Mouse (Mus musculus) embryonic facial prominence, embryonic 11.5 days (tissue): ENCODE results near the gene Cltc. TPM values are rescaled to one million over a fixed set of nuclear protein-coding genes. Genes with fewer than 3 reads are reported as not detected.

Experiments
- ATAC-seq: fragments of 200-750 bp; cut with Nextera tagmentation; replicated peaks from 2 replicates; pipeline ENCODE4 v1.8.0; 2017; ENCODE audit warnings: low read depth; ENCODE audit not compliant: insufficient number of reproducible peaks, low FRiP score, low TSS enrichment
- DNase-seq: peaks from one replicate; pipeline ENCODE4 v3.0.0-alpha.2; 2015; ENCODE audit warnings: low spot score
- H3K27ac ChIP-seq: fragments of 300-500 bp; sonication (generic); replicated peaks from 2 replicates; pipeline ENCODE4 v1.5.1; 2014; ENCODE audit warnings: mild to moderate bottlenecking, low read depth, low read length, control low read depth
- H3K27me3 ChIP-seq: fragments of 300-500 bp; sonication (generic); 2 replicates; pipeline ENCODE4 v1.6.1; 2014; ENCODE audit warnings: mild to moderate bottlenecking, low read length, moderate library complexity, mixed read lengths; ENCODE audit not compliant: control insufficient read depth, insufficient read depth
- H3K36me3 ChIP-seq: fragments of 300-500 bp; sonication (generic); replicated peaks from 2 replicates; pipeline ENCODE4 v1.6.1; 2014; ENCODE audit warnings: low read depth, mild to moderate bottlenecking, low read length, moderate library complexity, mixed read lengths; ENCODE audit not compliant: control insufficient read depth, insufficient read depth
- H3K4me1 ChIP-seq: fragments of 300-500 bp; sonication (generic); 2 replicates; pipeline ENCODE4 v1.6.1; 2014; ENCODE audit warnings: low read length, mixed read lengths; ENCODE audit not compliant: control insufficient read depth, insufficient read depth
- H3K4me2 ChIP-seq: fragments of 300-500 bp; sonication (generic); 2 replicates; pipeline ENCODE4 v1.6.1; 2014; ENCODE audit warnings: low read depth, mild to moderate bottlenecking, control low read depth, low read length, moderate library complexity
- H3K4me3 ChIP-seq: fragments of 300-500 bp; sonication (generic); 2 replicates; pipeline ENCODE4 v1.5.1; 2014; ENCODE audit warnings: low read depth, low read length, control low read depth
- H3K9ac ChIP-seq: fragments of 300-500 bp; sonication (generic); replicated peaks from 2 replicates; pipeline ENCODE4 v1.6.1; 2014; ENCODE audit warnings: mild to moderate bottlenecking, control low read depth, low read length
- H3K9me3 ChIP-seq: fragments of 300-500 bp; sonication (generic); replicated peaks from 2 replicates; pipeline ENCODE4 v1.6.1; 2016; ENCODE audit warnings: mild to moderate bottlenecking, low read length, inconsistent platforms, mixed read lengths; ENCODE audit not compliant: control insufficient read depth
- WGBS: fragments of 180-500 bp; shearing (Covaris S2); extraction: QIAGEN DNeasy Blood & Tissue Kit; methylation state at CpG from one replicate; pipeline ENCODE4 v1.1.7; 2014; 5-methylcytosine and 5-hydroxymethylcytosine counted together
- polyA plus RNA-seq: library from polyadenylated mRNA; unstranded; fragments of >200 nt; fragmentation: Nextera tagmentation; extraction: Ambion mirVana; gene quantifications from 2 replicates; pipeline ENCODE4 v1.2.1, GENCODE M21; 2014

Gene Cltc
- polyA plus RNA-seq, 1 experiment from 2014 or later = 154 TPM

DNA sequence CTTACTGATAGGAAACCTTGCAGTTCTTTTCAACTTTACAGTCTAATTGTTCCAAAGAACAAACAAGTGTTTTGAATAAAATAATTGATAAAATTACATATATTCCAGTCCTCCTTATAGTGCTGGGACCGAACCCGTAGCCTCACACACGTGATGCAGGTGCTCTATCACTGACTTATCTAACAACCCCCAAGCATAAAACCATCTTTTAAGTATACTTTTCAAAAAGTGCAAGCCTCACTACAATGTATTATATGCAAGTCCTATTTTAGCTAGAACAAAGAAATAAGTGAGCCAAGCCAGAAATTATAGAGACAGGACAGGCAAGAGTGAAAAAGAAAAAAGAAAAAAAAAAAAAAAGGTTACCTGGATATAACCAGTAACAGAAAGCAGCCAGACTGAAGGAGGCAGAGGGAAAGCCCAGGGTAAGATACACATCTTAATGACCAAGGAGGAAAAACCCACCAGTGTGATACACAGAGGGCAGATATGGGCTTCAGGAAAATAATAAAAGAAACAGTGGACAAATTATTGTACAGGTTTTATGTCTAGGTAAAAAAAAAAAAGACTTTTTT lies 110.4 kb downstream of the Cltc start:
- Histone ChIP-seq H3K9ac (no peak overlapping the region), H3K36me3 (no peaks in the 10 kb centered on the region), H3K27ac (no peak overlapping the region), H3K27me3 (no peaks in the 10 kb centered on the region), H3K4me2 (no peak overlapping the region), H3K4me1 (no peaks in the 10 kb centered on the region), H3K9me3 (no peaks in the 10 kb centered on the region), H3K4me3 (no peak overlapping the region)
- DNase-seq (no peak), ATAC-seq (no peak)
- WGBS = 88% methylated on average over 3 of the region's 3 CpGs

GRCm38 (mm10) chr11:86646136-86646834 lies 111.1 kb downstream of the Cltc start:
- H3K9ac ChIP-seq = no peak overlapping the region
- DNase-seq (peak; percentile 29), ATAC-seq (no peak)
- no peaks in the 10 kb centered on the region for H3K36me3 ChIP-seq
- WGBS = 61% methylated on average over 7 of the region's 7 CpGs
- no peak overlapping the region for H3K4me3 ChIP-seq
- H3K4me1 ChIP-seq = no peaks in the 10 kb centered on the region
- H3K27ac ChIP-seq = no peak overlapping the region
- no peaks in the 10 kb centered on the region for H3K27me3 ChIP-seq
- no peaks in the 10 kb centered on the region for H3K9me3 ChIP-seq
- no peak overlapping the region for H3K4me2 ChIP-seq

DNA sequence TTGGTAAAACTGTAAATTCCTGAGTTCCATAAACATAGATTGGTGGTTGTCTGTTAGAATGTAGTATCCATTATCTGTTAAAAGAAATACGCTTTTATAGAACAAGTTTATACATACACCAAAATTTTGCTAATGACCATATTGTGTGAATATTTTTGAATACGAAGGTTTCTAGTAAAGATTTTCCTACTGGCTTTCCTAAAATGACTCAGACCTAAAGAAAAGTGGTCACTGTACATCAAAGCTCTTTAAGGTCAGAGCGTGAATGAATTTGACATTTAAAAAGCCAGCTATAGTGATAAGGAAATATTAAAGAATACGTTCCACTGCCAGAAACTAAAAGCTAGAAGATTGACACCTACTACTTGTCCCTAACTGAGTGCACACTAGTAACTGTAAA lies 112.8 kb downstream of the Cltc start:
- no peak for ATAC-seq
- DNase-seq = no peak
- 98% methylated on average over 4 of the region's 4 CpGs for WGBS
- H3K4me2 ChIP-seq = no peak overlapping the region
- H3K27me3 ChIP-seq = no peaks in the 10 kb centered on the region
- H3K4me3 ChIP-seq = no peak overlapping the region
- H3K9ac ChIP-seq = no peak overlapping the region
- no peaks in the 10 kb centered on the region for H3K36me3 ChIP-seq
- H3K27ac ChIP-seq = no peak overlapping the region
- H3K4me1 ChIP-seq = no peaks in the 10 kb centered on the region
- H3K9me3 ChIP-seq = no peaks in the 10 kb centered on the region

Other genes with a start within 250 kb of the Cltc start
- gene Rps6kb1, start 212.8 kb downstream of the Cltc start, polyA plus RNA-seq = 63.7 and 69.7 TPM in 2 replicates
- gene Tubd1, start 212.6 kb downstream of the Cltc start, polyA plus RNA-seq = 12.6 and 13.1 TPM in 2 replicates
- 99.7 and 99.8 TPM in 2 replicates for gene Vmp1, start 73.7 kb downstream of the Cltc start, polyA plus RNA-seq
- 46.9 and 49.6 TPM in 2 replicates for gene Ptrh2, start 73.6 kb downstream of the Cltc start, polyA plus RNA-seq
- 41.8 and 47.0 TPM in 2 replicates for gene Dhx40, start 50.2 kb upstream of the Cltc start, polyA plus RNA-seq
- gene Ypel2, start 236.1 kb upstream of the Cltc start, polyA plus RNA-seq = 6.2 and 7.6 TPM in 2 replicates